Mouse (Mus musculus): ENCODE results near the gene Impdh1.
"Not testable (repeated sequence)": the region's sequence is repeated elsewhere in the genome, so short reads cannot be mapped to it uniquely, and the experiment has no call there.

Impdh1 gene

DNA sequence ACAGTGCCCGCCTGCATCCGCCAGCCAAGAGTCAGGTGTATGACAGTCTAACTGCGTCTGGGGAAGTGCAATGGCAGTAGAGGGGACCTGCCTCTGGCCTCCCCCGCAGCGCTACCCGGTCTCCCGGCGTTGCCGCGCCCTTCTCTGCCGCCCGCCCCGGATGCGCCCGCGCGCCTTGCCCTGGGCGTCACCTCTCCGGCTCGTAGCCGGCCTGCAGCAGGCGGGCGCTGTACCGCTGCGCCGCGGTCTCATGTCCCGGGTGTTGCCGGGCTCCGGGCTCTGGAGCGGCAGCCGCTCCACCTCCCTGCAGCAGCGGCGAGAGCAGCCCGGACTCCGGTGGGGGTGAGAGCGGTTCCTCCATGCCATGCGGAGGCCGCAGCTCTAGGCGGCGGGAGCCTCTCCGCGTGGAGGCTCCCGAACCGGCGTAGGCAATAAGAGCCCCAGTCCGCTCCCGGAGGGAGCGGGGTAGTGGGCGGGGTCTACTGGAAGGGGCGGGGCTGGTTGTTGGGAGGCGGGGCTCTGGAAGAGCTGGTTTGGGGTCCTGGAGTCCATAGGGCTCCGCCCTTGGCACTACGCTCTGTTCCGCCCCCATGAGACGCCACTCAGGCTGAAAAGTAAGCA, at the start of gene Impdh1:
Impdh1 (minus strand) TSS at position 484 of the 621 bp plus-strand sequence.
- peak in 1 of 2 experiments; percentile 66 for DNase-seq (ENCODE audit: low spot score in 2 of 2)

DNA sequence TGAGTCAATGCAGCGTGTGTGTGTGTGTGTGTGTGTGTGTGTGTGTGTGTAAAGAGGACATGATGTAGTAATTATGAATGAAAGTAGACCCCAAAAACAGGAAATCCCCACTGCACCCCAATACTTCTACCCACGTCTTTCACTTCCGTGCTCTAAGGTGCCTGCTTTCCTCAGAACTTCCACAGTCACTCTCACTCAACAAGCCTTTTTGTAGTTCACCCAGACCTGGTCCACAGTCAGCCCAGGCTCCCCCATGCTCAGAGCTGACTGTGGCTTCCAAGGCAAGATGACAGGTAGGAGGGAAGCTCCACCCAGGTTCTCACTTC, 48.3 kb upstream of the Impdh1 start:
- no peak for DNase-seq (ENCODE audit: low spot score in 2 of 2)

DNA sequence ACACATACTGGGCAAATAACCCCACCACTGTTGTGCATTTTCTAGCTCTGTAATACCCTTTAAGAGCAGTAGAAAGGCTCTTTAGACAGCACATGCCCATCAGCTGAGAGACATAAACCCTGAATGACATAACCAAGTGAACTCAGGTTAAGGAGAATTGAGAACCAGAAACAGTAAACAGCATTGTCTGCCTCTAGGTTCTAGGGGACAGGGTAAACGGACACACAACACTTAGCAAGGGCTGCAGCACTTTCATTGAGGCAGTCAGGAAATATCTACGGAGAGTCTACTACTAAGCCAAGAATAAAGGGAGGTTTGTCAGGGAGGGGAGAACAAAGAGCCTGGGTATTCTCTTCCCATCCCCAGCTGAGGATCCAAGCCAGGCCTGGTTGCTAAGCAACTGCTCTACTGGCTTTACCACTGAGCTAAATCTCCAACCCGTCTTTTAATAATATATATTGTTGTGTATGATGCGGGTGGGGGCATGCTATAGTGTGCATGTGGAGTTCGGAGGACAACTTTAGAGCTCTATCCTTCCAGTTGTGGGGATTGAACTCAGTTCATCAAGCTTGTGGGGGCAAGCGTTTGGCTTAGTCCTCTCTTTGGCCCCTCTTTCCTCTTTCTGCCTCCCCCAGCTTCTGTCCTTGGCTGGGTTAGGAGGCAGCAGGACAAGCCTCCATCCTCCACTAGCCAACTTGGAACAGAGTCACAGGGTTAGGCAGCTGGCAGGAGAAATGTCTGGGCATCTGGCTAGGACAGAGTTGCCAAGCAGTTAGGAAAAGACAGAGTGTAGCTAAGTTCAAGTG, 47.7 kb upstream of the Impdh1 start:
- DNase-seq (ENCODE audit: low spot score in 2 of 2) = peak; percentile 33 to 65

DNA sequence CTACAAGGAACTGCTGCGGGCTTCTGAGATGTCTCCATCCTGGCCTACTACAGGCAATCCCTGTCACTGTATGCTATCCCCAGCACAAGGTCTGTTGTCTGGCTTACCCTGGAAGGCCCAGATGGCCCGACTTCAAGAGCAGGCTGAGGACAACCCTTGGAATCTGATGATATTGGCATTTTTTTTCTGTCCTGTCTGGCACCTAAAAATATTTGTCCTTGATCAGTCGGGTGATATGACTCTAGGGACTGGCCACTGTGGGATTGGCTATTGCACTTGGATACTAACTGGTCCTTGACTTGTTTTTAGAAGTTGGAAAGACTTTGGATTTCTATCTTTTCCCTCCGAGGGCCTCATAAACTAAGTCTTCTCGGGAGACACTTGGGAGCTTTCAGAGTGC, 45.7 kb upstream of the Impdh1 start:
- DNase-seq (ENCODE audit: low spot score in 2 of 2) = no peak

DNA sequence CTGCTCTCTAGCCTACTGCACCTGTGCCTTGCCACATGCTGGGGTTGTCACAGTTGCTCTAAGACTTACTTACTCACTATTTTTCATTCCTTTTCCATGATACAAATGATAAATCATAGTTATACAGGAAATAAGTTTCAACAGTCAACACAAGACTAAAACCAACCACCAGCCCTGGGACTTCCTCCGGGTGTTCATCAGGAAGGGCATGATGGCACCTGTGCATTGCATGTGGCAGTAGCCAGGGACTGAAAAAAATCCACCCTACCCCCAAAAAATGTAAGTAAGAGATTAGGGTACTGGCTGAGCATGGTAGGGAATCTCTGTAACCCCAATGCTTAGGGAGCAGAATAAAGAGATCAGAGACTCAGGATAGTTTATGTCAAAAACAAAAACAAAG, 43.3 kb upstream of the Impdh1 start:
- no peak for DNase-seq (ENCODE audit: low spot score in 2 of 2)

DNA sequence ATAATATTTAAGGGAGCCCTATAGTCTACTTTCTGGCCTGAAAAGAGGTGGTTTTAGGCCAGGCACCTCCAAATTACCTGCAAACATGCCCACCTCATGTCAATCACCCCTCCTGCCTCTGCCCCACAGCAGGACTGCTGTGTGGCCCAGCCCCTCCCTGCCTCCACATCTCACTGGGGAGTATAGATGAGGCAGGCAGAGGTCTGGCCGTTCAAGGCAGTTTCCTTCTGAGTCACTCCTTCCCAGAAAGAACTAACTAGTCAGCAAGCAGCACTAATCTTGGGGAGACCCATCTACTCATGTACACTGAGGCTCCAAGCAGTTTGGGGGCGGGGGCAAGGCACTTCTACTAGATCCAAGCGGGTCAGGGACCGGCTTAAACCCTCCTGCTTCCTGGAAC, 30.9 kb upstream of the Impdh1 start:
- DNase-seq (ENCODE audit: low spot score in 2 of 2) = no peak

DNA sequence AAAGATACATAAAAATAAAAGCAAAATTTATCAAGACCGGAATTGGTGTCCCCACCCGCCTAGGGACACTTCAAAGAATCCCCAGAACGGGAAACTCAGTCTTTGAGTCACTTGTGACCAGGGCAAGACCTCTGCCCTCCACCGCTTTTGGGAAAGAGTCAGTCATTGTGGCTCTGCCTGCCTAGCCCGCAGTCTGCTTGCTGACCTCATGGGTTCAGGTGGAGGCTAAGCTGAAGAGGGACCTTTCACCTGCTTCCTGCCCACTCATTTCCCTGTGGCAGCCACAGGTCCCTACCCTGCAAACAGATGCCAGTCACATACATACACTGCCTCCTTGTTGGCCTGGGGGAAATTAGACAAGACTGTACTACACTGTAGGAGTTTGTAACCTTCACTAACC, 30.4 kb upstream of the Impdh1 start:
- no peak for DNase-seq (ENCODE audit: low spot score in 2 of 2)

DNA sequence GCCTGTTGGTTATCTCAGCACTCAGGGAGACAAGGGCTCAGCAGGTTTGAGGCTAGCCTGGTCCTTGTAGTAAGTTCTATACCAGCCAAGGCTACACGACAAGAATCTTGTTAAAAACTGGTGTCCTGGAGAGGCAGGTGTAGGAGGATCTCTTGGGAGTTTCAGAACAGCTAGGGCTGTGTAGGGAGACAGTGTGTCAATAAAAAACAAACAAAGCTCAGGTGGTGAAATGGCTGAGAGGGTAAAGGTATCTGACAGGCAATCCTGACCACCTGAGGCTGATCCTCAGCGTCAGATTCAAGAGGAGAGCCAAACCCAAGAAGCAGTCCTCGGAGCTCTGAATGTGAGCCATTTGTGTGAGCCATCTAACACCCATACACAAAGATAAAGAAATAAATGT, 30.0 kb upstream of the Impdh1 start:
- DNase-seq (ENCODE audit: low spot score in 2 of 2) = no peak

DNA sequence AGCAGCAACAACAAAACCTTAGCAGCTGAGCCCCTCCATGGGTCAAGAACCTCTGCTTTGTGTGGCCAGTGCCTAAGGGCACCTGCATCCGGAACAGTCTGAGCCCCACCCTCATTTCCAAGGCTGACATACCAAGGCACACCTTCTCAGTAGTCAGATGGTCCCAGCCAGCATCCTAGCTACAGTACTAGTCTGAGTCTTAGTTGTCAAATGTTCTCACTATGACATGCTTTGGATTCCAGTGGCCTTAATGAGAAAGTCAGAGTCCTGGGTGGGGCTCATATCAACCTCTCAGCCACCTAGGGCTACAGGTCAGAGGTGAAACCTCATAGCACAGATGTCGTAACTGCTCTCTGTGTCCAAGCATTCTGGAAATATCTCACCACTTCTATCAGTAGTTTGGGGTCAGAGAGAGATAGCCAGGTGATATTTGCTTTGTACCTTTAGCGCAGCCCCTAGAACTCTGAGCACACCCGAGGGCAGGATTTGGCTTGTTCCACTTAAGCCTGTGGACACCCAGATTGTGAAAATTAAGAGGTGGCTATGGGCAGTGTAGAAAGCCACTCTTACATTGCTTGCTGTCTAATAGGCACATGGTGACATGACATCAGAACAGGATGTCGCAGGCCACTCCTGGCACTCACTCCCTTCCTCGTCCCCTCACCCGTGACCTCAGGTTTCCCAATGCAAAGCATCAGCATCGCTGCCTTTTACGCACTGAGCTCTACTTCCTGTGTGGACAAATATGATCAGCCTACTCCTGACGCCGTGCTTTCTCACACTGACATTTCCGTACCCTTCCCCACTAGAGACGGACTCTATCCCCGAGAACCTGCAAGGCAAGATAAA, 29.3 kb upstream of the Impdh1 start:
- DNase-seq (ENCODE audit: low spot score in 2 of 2) = no peak

DNA sequence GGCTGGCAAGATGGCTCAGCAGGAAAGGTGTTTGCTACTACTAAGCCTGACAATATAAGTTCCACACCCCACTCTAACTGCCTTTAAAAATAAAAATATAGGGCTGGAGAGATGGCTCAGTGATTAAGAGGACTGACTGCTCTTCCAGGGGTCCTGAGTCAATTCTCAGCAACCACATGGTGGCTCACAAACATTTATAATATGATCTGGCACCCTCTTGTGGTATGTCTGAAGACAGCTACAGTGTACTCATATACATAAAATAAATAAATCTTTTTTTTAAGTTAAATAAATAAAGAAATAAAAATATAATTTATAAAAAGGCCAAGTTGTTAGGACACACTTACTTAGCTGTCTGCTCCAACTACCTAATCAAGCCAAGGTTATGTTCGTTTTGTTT, 26.1 kb upstream of the Impdh1 start:
- DNase-seq (ENCODE audit: low spot score in 2 of 2) = no peak

DNA sequence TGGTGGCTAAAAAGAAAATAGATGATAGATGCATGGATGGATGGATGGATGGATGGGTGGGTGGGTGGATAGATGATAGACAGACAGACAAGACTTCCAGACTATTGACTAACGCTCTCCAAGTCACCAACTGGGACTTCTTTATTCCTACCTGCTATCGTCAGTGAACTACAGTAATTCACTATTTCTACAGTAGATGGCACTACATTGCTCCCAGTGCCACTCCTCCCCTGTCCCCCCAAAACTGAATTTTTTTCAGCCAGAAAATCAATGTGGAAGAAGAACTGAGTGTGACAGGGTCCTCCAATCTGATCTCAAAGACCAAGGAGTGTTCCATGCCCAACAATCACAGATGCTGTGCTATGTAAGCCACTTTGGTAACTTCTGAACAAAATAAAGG, 25.5 kb upstream of the Impdh1 start:
- DNase-seq (ENCODE audit: low spot score in 2 of 2) = no peak

DNA sequence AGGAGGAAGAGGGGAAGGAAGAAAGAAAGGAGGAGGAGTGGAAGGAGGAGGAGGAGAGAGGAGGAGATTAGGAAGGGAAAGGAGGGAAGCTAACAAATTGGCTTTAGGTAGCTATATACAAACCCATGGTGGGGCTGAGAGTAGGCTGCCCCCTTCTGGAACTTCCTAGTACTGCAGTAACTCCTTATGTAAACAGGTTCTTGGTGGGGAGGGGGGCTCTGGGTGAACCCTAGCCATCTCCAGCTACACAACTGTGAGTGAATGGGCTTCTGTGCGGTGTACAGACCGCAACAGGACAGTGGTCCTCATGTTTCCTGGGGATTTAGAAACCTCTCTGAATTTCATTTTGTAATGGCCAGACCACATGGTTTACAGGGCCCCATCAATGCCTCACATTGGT, 24.6 kb upstream of the Impdh1 start:
- DNase-seq (ENCODE audit: low spot score in 2 of 2) = no peak

DNA sequence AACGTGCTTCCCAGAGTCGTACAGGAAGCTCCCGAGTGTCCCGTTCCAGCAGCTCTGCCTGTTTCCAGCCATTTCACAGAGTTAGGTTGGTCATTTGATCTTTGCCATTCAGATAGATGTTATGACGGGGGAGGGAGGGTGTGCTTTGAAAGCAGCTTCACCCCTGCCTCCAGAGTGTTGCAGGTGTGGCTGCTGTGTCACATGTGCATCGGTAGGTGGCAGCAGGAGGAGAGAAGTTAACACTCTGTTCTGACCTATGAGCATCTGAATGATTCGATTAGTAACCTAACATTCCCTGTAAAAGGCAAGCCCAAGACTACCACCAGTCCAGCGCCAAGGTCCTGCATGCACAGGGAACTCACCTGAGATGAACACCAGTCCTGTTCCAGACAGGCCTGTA, 18.1 kb upstream of the Impdh1 start:
- no peak for DNase-seq (ENCODE audit: low spot score in 2 of 2)

DNA sequence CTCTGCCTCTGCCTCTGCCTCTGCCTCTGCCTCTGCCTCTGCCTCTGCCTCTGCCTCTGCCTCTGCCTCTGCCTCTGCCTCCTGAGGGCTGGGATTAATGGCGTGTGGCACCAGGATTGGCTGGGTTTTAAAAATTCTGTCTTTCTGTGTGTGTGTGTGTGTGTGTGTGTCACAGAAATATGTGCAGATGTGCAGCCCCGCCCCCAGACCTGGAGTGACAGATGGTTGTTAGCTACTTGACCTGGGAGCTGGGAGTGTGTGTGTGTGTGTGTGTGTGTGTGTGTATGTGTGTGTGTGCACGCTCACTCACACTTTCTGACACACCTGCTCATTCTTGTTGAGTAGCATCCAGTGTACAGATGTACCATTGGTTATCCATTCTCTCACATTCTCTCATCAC, 17.5 kb upstream of the Impdh1 start:
- no peak for DNase-seq (ENCODE audit: low spot score in 2 of 2)

DNA sequence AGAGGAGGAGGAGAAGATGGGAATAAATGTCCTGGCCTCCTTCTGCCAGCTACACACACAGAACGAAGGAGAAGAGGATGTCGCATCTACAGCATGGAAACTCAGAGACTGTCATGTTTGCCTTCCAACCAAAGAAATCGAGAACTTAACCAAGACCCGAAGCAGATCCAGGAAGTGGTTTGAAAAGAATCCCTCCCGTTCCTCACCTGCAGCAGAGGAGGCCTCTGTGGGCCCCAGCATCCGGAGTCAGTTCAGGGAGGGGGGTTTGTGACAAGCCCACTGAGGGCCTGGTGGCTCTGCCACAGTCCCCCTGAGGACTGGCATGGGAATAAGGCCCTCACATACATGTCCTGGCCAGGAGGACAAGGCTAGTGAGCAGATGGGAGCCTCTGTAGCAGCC, 16.2 kb upstream of the Impdh1 start:
- DNase-seq (ENCODE audit: low spot score in 2 of 2) = no peak

DNA sequence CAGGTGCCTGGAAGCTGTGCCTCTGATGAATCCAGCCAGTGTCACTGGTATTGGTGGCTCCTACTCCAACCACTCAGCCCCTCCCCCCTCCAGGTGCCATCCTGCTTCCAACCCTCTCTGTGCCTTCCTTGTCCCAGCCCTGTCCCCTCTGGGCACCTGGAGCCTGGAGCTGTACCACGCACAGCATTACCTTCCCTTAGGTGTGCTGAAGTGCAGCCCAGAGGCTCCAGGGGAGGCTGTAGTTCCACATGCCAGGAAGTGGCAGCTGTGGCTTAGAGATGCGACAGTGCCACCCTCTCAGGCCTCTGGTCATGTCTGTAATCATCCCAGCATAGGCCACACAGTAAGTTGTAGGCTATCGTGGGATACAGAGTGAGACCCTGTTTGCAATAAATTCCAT, 15.6 kb upstream of the Impdh1 start:
- no peak for DNase-seq (ENCODE audit: low spot score in 2 of 2)

DNA sequence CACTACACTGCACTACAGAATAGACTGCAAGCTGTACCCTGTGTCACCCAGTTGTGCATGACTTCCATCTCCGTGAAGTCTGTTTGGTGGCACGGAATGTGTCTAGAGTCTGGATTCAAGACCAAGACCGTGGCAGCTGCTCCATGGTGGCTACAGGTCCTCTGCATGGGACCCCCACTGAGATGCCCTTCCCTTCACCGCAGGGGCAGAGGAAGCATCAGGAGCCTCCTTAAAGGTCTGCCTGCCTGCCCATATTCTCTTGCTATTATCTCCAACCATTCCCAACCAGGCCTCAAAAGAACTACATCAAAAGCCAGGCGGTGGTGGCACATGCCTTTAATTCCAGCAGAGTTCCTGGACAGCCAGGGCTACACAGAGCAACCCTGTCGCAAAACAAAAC, 14.2 kb upstream of the Impdh1 start:
- no peak for DNase-seq (ENCODE audit: low spot score in 2 of 2)

DNA sequence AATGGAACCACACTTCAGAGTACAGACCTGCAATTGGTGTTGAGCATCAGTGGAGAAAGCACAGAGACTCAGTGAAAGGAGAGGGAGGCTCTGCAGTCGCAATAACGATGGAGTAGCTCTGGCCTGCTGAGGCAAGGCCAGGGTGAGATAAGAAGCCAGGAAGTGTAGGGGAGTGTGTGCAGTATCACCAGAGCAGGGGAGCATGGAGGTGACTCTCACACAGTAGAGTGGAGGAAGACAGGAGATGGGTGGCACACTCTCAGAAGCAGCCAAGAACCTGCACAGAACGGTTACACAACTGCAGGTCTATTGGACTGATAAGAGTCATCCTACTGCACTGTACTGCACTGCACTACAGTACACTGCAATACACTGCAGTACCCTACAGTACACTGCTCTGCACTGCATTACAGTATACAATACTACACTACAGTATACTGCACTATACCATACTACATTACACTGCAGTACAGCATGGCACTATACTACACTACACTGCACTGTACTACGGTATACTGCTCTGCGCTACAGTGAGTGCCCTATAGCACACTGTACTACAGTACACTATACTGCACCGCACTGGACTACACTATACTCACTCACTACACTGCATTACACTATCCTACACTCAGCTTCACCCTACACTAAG, 13.2 kb upstream of the Impdh1 start:
- no peak for DNase-seq (ENCODE audit: low spot score in 2 of 2)

DNA sequence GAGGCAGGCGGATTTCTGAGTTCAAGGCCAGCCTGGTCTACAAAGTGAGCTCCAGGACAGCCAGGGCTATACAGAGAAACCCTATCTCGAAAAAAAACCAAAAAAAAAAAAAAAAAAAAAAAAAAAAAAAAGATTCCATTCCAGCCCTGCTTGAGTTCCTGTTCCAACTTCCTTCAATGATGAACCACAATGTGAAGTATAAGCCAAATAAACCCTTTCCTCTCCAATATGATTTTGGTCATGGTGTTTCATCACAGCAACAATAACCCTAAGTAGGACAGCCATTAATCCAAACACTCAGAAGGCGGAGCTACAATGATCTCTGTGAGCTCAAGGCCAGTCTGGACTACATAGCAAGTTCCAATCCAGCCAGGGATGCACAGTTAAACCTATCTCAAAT, 1.6 kb upstream of the Impdh1 start:
- DNase-seq (ENCODE audit: low spot score in 2 of 2) = not testable (repeated sequence)

DNA sequence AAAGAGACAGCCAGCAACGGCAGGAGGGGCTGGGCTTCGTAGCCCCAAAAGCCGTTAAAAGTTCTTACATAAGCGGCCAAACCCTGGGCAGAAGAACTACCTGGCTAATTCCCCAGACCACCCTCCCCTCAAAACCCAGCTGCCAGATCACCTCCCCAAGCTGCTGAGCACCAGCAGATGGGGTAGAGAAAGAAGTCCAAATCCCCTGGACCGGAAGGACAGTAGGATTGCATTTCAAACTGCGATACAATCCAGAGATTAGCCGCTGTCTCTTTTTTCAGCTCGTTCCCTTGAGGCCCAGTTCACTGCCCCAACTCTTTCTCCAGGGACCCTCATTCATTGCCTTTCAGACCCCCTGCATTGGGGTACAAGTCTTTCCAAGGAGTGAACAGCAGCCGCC, 983 bp downstream of the Impdh1 start:
- no peak for DNase-seq (ENCODE audit: low spot score in 2 of 2)

DNA sequence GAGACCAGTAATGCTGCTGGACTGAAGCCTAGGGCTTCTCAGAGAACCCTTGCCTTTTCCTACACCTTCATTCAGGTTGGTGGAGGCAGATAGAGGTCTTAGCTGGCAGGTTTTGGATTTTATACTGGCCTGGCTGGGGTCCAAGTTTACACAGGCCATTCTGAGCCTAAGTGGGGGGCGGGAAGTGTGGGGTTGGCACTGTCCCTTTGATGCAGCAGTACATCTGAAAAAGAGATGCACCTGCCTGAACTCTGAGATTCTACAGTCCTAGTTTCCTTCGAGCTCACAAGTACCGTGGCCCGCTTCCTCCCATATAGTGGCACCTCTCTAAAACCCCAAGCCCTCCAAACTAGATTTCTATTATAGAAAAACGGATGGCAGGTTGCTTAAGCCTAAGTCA, 1.4 kb downstream of the Impdh1 start:
- DNase-seq (ENCODE audit: low spot score in 2 of 2) = no peak

DNA sequence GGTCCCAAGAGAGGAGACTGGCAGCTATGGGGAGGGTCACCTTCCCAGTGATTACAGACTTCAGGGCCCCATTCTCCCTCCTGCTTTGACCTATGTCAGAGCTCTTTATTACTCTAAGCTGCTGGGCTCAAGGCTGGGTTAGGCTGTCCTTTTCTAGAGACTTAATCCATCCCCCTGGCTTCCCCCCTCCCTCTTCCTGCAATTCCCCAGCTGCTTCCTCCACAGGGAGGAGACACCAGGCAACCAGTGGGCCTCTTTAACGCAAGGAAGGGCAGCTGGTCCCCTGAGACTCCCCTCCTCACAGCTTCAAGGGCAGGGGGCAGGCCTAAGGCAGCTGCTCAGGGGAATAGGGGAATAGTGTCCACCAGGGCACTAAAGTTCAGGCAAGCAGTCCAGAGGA, 1.9 kb downstream of the Impdh1 start:
- DNase-seq (ENCODE audit: low spot score in 2 of 2) = no peak
